Mouse (Mus musculus) layer of hippocampus, postnatal 10 days (tissue): ENCODE measurements around the gene Defb18. TPM values are rescaled to one million over a fixed set of nuclear protein-coding genes. Genes with fewer than 3 reads are reported as not detected.
"Not testable (repeated sequence)": the region's sequence is repeated elsewhere in the genome, so short reads cannot be mapped to it uniquely, and the experiment has no call there.

Experiments used
- DNase-seq, 2 experiments: peaks; one replicate each; pipeline ENCODE4 v3.0.0; 2021; ENCODE audit warnings: low spot score in 2 of 2
- long read RNA-seq: library from polyadenylated mRNA; stranded (forward); transcript quantifications from one replicate; pipeline ENCODE4 v2.0.0, GENCODE M21; 2023
- total RNA-seq, 2 experiments: library from RNA; stranded (reverse); gene quantifications; 2 replicates each; pipeline ENCODE4 v1.2.3; 2021

Gene Defb18
- total RNA-seq = not detected
- long read RNA-seq = 0 reads

GRCm38 (mm10) chr1:18237343-18237742 is at the start of gene Defb18:
Defb18 (minus strand) TSS chr1:18237443.
- DNase-seq = no peak

GRCm38 (mm10) chr1:18271095-18271494 is 33.9 kb upstream of the Defb18 start:
- DNase-seq = no peak

GRCm38 (mm10) chr1:18268845-18269244 is 31.6 kb upstream of the Defb18 start:
- no peak for DNase-seq

- DNase-seq = no peak
Measured at GRCm38 (mm10) chr1:18265038-18265437, 27.8 kb upstream of the Defb18 start, which contains the start of gene Defb41. Defb41 (minus strand) TSS chr1:18265138.

GRCm38 (mm10) chr1:18245801-18246580 is 8.7 kb upstream of the Defb18 start:
- DNase-seq = not testable (repeated sequence)

DNA sequence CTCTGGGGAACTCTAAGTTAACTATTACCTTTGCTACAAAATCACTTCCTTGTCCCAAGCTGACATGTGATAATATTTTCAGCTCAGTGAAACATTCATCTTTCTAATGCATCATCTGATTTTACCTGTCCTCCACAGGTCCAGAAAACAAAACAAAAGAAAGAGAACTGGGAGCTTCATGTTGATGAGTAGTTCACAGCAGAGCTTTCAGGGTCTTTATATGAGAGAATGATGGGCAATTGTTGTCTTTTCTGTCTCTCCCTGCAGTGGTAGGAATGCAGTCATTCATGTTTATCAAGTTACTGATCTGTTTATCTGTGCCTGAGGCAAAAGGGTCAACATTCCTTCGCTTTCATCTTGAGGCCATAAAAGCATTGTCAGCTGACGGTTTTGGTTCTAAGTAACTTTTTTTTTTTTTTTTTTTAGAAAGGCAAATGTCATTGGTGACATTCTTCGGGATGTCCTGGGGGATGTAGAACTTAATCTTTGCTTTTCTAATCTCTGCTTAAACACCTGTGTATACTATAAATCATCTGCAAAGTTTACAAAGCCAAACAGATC is 13.8 kb downstream of the Defb18 start:
- no peak for DNase-seq

DNA sequence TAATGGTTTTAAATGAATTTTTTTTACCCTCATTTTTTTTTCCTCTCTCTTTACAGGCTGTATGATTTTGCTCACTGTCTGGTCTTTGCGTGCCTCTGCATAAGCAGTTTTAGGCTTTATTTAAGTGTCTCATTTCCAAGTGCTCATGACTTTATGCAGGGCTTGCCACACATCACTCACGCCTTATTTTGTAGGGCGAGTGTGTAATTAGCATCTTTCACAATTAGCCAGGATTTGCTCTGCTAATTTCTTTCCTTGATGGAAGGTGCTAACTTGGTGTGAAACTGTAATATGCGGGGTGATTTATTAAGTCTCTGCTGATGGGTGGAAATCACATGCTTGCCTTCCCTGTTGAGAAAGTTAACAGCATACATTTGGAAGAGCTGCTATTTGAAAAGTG is 45.5 kb downstream of the Defb18 start:
- no peak for DNase-seq

- DNase-seq = no peak
Measured at GRCm38 (mm10) chr1:18190714-18191712, 46.2 kb downstream of the Defb18 start.

Other genes with a start within 250 kb of the Defb18 start
- not detected for gene Crisp4, start 91.5 kb downstream of the Defb18 start, total RNA-seq
- not detected for gene Defb41, start 27.7 kb upstream of the Defb18 start, total RNA-seq